Mouse (Mus musculus) spleen, postnatal 10 days (tissue): ENCODE measurements at regions not wholly inside any gene's neighbourhood (a gene's known extent, or its start where the extent isn't known, plus 50 kb on each side); places are given as distances from the start of the nearest gene placed in this dataset.
"Not testable (repeated sequence)": the region's sequence is repeated elsewhere in the genome, so short reads cannot be mapped to it uniquely, and the experiment has no call there.

Experiments
- DNase-seq, 2 experiments: peaks; one replicate each; pipeline ENCODE4 v3.0.0; 2021 to 2022; ENCODE audit warnings: low spot score in 2 of 2

DNA sequence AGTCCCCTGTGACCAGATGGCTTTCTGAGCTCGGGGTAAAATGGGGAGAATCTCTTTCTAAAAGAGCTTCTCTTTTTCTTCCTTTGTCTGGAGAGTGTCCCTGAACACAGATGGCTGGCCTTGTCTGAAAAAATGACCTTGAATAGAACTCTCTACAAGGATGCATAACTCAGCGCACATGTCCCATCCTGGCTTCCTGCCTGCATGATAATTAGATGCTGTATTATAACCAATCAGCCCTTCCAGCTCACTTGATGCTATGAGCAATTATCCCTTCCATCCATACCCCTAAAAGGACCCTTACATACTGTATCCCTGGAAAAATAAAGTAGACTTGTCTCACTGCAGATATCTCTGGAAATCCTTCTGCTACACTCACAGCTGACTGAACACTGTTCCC is 199.7 kb upstream of the Slc7a11 start:
- no peak for DNase-seq

DNA sequence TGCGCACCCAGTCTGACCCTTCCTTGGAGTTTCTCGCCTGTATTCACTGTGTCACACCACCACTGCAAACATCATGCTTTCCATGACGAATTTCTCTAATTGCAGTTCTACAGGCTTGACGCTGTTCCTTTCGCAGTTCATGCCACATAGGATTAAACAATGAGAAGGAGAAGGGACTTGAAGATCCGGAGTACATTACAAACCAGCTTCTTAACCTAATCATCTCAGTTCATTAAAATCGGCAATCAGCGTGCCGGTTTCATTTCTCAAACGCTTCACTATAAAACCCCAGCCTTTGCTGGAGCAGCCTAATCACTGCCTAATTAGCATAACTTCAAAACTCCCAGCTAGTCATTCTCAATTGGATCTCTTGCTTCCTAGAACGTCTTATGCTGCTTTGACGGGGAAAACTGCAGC is 196.5 kb upstream of the Slc7a11 start:
- DNase-seq, result no peak

DNA sequence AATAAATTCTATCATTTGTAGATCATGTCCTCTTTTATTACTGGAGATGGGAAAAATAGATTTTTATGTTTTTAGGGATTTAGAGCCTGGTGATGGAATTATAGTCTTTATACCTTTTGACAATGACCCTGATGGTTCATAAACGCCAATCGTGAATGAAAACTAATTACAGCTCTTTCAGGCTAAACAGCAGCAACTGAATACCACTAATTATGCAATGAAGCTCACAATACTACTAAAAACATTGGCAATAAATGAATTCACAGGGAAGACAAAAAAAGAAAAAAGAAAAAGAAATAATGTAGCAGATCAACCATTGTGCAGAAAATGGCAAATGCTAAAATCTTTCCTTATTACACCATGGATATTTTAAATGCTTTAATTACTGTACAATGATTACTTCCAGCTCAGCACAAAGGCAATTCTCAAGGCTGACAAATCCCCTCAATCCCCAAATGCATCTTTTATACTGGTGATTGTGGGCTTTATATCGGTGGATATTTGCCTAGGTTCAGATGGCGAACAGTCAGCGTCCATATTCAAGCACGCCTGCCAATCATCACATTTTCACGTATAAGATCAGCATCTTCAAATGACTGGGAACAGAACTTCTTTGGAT is 191.2 kb upstream of the Slc7a11 start:
- DNase-seq, result no peak

DNA sequence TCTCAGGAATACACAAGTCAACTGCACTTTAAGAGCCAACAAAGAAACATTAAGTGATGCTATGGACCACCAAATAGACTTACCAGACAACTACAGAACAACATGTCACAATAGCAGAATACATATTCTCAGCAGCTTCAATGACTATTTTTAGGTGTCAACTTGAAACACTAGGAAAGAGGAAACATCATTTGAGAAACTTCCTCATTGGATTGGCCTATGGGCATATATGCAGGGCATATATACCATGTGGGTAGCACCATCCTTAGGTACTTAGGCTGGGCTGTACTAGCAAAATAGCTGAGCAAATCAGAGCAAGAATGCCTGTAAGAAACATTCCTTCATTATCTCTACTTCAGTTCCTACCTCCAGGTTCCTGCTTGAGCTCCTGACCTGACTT is 187.9 kb upstream of the Slc7a11 start:
- DNase-seq, result no peak

DNA sequence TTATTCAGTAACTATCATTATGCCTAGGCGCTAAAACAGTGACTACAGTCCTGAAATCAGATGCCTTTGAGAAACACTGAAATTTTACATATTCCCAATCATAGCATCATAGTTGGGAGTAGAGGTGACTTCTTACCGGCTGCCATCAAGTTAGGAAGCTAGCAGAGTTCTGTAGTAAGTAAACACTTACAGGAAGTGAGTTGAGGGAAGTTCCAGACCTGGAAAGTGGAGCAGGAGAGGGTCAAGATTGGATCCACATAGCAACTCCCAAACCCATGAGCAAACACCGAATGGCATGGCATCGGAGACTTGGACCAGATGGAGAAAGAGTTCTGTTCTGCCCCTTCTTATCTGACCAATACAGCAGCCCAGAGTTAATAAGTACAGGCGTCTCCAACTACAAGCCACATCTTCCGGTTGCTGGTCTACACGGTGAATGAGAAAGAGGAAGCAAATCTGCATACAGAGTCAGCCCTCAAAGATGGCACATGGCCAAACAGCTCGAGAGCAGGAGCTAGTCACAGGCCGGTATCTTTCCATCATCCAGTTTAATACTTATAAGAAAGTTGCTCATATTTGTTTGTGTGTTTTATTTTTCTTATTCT is 184.8 kb upstream of the Slc7a11 start:
- DNase-seq, result peak in 1 of 2 experiments; percentile 45

DNA sequence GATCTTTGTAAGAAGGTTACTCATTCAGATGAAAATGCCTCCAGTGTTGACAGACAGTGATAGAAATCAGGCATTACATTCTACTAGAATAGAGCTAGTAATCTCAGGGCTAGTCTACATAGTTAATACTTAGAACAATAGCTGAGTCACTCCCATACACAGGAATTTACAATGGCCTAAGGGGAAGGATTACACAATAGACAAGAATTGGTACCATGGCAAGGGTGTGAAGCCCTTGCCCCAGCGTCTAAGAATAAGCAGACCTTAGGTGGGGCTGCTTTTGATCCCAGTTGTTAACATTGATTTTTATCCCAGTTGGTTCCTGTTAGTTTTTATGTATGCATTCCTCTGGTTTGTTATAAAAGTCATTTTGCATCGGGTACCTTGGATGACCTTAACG is 177.8 kb upstream of the Slc7a11 start:
- DNase-seq, result not testable (repeated sequence)

DNA sequence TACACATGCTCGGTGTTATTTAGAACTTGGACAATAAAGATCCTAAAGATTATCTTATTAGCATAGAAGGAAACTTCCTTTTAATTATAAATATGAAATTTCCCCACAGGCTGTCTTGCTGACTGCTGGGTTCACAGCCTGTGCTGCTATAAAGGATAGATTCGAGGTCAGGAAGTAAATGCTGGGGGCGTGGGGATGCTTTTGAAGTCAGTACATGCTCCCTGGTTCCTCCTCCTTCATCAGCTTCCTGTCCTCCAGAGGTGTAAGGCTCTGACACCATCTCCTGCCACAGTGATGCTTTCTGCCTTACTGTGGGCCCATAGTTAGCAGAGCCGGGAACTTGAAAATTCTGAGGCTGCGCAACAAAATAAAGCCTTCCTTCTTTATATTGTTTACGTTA is 175.6 kb upstream of the Slc7a11 start:
- no peak for DNase-seq

DNA sequence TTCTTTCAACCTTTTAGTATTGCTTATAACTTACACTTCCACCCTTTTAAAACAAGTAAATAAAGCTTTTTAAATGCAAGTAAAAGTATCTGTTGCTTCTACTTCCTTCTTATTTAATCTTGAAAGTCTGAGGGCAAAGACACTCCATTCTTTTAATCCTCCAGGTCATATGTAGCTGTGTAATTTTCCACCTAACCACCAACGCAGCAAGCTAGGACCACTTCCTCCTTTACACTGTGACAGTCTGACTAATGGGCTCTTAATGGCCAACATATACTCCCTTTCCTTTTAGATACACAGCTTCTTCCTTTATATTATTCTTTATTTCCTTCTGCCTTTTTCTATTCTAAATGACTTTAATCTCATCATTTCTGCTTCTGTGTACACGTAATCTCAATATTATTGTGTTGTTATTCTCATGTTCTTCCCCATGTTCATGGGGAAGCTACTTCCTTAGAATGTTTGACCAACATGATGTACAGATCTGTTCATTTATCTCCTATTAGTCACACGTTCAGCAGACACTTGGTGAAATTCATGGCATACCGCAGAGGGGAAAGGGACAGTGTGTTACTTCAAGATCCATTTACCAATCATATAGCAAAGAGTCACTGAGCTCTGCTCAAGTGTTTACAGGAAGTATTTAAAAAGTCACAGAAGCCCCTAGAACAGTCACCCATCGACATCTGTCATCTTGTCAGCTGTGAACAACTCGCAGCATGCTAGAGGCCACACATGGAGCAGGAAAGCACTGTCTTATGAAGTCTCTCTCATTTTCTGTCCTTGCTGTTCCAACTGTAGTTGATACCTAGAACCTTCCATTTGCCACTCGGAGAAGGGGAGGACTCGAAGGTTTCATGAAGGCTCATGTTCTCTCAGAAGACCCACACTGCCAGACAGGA is 172.2 kb upstream of the Slc7a11 start:
- DNase-seq, result no peak

DNA sequence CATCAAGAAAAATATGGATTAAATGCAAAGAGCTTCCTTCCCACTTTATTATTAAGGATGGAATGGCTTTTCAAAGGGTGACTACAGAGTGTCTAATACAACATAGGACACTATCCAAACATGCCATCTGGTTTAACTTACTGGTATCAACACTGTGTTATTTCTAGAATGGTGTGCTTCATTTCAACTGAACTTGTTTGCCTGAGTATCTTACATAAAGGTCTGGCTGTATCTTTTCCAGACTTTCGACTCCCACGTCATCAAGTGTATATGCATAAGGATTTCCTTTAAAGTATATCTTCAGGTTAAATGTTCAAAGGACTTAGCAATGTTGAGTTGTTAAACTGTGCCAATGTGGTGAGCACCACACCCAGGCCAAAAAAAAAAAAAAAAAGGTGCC is 169.6 kb upstream of the Slc7a11 start:
- DNase-seq, result no peak

DNA sequence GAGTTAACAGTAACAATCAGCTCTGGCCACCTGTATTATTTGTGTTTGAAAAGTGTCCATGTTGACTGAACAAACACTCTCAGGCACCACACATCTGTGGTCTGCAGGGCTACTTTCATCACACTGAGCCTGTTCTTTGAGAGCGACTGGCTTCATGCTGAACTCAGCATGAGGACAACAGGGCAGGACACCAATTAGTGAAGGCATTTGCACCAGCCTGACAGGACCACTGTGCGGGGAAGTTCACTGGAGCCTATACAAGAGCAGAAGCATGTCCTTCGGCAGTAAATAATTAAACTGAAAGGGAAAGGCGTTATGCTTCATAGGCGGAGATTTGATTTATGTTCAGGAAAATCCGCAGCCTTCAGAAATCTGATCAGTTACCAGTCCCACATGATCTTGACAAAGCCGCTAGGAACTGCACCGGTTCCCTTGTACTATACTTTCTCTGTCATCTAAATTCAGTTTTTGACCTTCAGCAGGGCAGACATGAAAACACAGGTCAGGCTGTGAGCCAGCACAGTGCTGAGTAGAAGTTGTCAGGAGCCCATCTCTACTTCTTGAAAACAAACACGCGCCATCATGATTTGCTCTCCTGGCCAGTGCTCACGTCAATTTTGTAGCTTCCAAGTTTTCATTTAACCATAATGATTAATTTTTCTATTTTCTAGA is 166.1 kb upstream of the Slc7a11 start:
- DNase-seq, result no peak

DNA sequence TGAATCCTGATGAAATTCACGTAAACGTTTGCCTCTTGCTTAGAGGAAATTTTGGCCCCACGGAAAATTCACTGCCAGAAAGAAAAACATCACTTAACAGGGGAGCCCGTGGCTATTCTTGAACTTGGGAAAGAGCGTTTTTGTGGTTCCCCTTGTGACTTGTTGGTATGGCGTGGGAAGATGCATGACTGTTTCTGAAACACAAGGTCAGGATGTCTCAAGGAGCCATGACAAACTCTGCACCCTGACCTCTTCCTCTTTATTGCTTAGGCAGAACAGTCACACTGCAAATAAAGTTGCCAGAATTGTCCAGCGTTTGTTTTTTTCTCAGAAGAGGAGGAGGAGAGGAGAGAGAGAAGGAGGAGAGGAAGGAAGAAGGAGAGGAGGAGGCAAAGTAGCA is 164.3 kb upstream of the Slc7a11 start:
- no peak for DNase-seq

DNA sequence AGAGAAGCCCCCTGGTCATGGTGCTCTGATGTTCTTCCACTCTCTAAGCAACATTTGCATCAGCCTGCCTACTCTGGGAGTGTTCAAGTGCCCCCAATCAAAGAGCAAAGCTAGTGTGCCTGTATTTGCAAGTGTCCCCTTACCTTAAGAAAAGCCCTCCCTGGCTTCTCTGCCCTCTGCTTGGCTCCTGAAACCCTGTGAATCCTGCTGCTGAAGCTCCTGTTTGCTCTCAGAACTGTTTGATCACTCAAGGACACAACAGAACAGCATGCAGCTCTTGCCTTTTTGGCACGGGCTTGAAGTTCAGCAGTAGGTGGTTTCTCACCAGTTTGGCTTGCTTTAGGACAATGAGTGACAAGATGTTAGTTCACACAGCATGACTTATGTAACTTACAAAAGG is 163.6 kb upstream of the Slc7a11 start:
- DNase-seq, result no peak

DNA sequence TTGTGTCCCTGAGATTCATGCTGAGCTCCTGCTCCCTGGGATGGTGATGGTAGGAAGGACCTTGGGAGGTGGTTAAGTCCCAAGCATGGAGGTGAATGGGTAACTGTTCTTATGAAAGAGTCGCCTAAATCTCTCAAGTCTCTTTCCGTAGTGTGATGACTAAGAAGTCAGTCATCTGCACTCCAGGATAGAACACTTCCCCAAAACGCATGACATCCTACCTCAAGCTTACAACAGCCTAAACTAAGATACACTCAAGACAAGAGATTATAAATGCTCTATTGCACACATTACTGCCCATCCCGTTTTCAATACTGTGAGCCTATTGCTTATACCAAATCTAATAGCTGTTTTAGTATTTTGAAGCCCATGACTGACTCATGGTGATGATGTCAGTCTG is 162.3 kb upstream of the Slc7a11 start:
- DNase-seq, result no peak

DNA sequence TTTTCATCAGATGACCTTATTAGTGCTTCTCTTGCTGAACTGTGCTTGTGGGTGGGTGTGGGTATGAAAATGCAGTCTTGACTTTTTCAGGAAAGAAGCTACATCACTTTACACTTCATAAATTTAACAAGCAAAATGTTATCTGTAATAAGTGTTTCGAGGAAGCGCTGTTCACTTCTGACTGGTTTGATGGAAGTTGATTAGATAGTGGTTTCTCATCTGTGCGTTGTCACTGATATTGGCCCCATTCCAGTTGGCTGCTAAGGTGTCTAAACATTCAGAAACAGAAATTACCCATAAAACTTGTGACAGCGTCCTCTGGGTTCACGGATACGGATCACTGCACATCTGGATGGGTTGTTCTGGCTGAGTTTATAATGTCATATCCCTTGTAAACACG is 159.8 kb upstream of the Slc7a11 start:
- DNase-seq, result no peak

DNA sequence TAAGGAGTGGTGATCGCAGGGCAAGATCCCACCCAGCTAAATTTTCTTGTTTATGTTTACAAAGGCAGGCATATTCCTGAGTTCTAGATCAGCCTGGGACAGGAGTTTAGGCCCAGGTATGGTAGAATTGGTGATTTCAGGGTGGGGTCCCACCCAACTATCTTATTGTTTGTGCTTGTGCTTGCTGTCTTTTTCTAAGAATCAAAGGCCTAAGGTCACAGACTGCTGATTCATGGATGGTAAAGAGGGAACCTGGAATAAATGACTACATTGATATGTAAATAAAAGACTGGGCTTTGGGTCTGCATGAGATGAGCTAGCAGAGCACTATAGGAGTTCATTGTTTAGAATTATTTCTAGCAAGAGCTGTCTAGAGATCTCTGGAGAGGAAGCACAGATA is 152.3 kb upstream of the Slc7a11 start:
- no peak for DNase-seq

DNA sequence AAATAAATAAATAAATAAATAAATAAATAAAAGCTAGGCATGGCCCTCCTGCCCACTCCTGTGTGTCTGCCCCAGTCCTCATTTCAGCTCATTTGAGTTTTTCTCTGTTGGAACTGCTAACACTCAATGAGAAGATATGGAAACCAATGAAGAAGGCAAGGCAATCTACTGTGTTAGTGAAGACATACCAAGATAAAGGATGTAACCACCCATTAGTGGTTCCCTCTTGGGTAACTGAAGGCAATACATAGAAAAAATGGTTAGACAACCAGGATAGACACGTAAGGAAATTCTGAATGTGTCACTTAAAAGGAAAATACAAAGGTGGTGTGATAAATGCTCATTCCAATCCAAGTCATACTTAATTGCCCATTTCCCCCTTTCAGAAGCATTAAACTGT is 140.9 kb upstream of the Slc7a11 start:
- DNase-seq, result no peak

DNA sequence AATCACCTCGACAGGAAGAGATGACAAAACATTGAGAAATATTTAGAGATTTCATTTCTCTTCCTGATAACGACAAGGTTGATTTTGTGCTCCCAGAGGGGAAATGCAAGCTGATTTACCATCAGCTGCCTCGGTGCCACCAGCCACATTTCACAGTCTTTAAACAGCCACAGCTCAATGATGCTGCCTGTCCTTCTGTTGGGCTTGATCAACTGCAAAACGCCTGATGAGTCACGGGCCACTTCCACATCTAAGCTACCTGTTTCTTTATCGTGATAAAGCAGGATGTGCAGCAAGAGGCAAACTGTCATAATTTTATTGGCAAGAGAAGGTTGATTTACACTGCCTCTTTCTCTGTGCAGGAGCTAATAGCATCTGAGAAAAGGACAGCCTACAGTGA is 140.1 kb upstream of the Slc7a11 start:
- DNase-seq, result no peak

DNA sequence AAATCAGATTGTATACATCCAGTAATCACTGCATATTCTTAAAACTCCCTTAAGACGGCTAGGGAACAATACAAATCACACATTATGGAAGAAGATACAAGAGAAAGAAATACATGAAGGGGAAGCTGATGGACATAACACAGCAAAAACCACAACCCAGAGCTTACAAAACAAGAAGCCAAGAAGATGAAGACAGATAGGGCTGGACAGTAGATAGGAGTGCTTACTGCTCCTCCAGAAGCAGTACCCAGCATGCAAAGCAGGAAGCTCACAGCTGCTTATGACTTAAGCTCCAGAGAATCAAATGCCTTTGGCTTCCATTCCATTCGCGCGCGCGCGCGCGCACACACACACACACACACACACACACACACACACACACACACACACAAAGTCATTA is 131.0 kb upstream of the Slc7a11 start:
- DNase-seq, result no peak

DNA sequence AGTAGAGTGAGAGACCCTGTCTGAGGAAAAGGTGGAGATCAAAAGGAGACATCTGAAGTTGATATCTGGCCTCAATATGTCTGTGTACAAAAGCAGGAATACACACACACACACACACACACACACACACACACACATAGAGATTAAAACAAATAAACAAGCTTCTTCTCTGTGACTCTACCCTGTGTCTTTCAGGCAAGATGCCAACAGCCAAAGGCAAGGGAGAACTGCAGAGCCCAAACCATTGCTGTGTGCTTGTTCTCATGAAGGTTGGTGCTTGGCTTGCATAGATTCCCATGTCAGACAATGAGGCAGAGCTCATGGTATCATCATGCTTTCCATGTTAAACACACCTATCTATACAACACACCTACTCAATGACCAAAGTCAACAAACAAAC is 126.6 kb upstream of the Slc7a11 start:
- DNase-seq, result no peak

DNA sequence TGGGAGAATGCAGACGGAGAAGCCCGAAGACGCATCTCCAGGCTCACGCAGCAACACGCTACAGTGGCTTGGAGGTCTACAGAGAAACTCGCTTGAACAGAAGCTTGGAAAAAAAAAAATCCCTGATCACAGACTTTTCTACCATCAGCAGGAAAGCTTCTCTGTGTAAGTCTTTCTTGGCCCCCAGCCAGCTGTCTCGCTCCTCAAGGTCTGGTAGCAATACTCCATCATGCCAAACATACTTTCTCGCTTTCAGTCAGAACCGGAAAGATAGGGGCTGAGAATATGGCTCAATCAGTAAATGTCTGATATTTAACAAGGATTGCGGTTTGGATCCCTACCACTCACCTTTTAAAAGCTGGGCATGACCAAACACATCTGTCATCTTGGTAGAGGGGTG is 126.2 kb upstream of the Slc7a11 start:
- DNase-seq, result peak in 1 of 2 experiments; percentile 14

DNA sequence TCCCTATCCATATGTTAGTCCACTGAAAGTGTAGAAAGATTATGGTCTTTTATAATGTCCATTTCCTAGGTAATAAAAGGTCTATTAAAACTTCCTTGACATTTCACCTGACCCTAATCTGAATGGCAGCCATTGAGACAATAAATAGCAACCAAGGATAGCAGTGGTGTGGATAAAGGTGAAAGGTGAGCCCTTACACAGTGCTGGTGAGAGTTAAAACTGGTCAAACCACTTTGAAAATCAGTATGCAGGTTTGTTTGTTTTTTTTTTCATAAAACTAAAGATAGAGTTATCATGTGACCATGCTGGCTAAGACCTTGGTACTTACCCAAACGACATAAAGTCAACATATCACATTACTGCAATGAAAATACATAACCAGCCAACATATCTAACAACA is 110.7 kb upstream of the Slc7a11 start:
- DNase-seq, result no peak

DNA sequence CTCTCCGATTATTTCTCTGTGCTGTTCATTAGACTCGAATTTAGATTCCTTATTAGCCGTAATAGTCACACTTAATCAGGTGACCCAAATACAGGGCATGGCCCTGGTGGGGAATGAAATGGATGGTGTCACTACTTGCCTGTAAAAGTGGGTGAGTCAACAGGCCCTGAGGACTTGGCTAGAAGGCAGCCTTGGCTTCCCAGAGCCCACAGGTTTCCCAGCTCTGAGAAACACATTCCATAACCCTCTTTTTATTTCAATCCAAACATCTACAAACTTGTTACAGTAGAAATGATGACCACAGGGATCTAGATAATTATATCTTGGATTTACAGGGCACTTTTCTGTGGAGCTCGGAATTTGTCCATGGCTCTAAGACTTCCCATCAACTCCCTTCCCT is 105.2 kb upstream of the Slc7a11 start:
- no peak for DNase-seq

DNA sequence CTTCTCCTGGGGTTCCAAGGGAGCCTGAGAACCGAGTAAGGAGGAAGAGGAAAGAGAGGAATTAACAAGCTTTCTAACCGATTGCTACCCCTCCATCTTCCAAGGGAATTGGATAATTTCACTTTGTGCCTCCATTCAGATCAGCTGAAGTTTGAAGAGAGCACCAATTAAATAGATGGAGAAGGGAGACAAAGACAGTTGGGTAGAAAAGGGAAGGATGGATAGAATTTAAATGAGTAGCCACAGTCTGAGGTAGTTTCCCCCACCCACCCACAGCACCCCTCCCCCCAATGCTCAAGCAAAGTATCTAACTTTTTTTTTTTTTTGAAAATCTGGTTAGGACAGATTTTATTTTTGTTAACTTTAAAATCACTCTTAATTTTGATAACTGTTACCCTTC is 87.2 kb upstream of the Slc7a11 start:
- no peak for DNase-seq
